Mouse (Mus musculus): ENCODE results near the gene Ccdc142. TPM values are rescaled to one million over a fixed set of nuclear protein-coding genes. Genes with fewer than 3 reads are reported as not detected.

Gene Ccdc142
- polyA plus RNA-seq, 1 experiment from 2014 or later: 1.6 TPM

- ATAC-seq (ENCODE audit: low FRiP score, low read depth): no peak
- peaks cover 93% of the 10 kb centered on the region for H3K27me3 ChIP-seq
- H3K4me1 ChIP-seq: peaks cover 43% of the 10 kb centered on the region
- H3K4me3 ChIP-seq: peak overlapping the region; percentile 23
- no peak overlapping the region for H3K27ac ChIP-seq
- peak overlapping the region; percentile 52 for H3K4me2 ChIP-seq (replicated peaks)
- H3K9ac ChIP-seq: peak overlapping the region; percentile 13
- H3K9me3 ChIP-seq: no peaks in the 10 kb centered on the region
- H3K36me3 ChIP-seq: peaks cover 4% of the 10 kb centered on the region
- WGBS: 2% methylated on average over 47 of the region's 47 CpGs
These were observed 14.0 kb upstream of the Ccdc142 start for GRCm38 (mm10) chr6:83087205-83087925.

- H3K9me3 ChIP-seq: no peaks in the 10 kb centered on the region
- peak overlapping the region; percentile 52 for H3K4me2 ChIP-seq (replicated peaks)
- WGBS: 9% methylated on average over 9 of the region's 9 CpGs
- no peak for ATAC-seq (ENCODE audit: low FRiP score, low read depth)
- no peak overlapping the region for H3K27ac ChIP-seq
- H3K4me3 ChIP-seq: peak overlapping the region; percentile 23; the same call in 1 of the 2 replicates
- H3K27me3 ChIP-seq: peaks cover 92% of the 10 kb centered on the region
- peak overlapping the region; percentile 13 for H3K9ac ChIP-seq
- peaks cover 43% of the 10 kb centered on the region for H3K4me1 ChIP-seq
- H3K36me3 ChIP-seq: no peaks in the 10 kb centered on the region
These were observed 13.5 kb upstream of the Ccdc142 start for GRCm38 (mm10) chr6:83087926-83088260.

- Histone ChIP-seq H3K27ac (no peak overlapping the region), H3K27me3 (peaks cover 46% of the 10 kb centered on the region), H3K36me3 (no peaks in the 10 kb centered on the region), H3K4me2 (replicated peaks) (no peak overlapping the region), H3K9ac (no peak overlapping the region), H3K9me3 (0 out of 2 replicates have a peak, but pooled peaks cover 3% of the 10 kb centered on the region), H3K4me3 (no peak overlapping the region), H3K4me1 (peaks cover 8% of the 10 kb centered on the region)
- WGBS: 38% methylated on average over 6 of the region's 6 CpGs
- no peak for ATAC-seq (ENCODE audit: low FRiP score, low read depth)
These were observed 8.8 kb upstream of the Ccdc142 start for GRCm38 (mm10) chr6:83092416-83093127.

GRCm38 (mm10) chr6:83095968-83096367 lies 5.4 kb upstream of the Ccdc142 start:
- 53% methylated on average over 6 of the region's 6 CpGs for WGBS
- H3K4me2 ChIP-seq (replicated peaks): no peak overlapping the region
- H3K9ac ChIP-seq: no peak overlapping the region
- H3K9me3 ChIP-seq: 0 out of 2 replicates have a peak, but pooled peaks cover 3% of the 10 kb centered on the region
- no peak for ATAC-seq (ENCODE audit: low FRiP score, low read depth)
- no peak overlapping the region for H3K4me3 ChIP-seq
- H3K4me1 ChIP-seq: no peaks in the 10 kb centered on the region; the same call in 1 of the 2 replicates
- no peaks in the 10 kb centered on the region for H3K36me3 ChIP-seq
- peaks cover 15% of the 10 kb centered on the region for H3K27me3 ChIP-seq
- no peak overlapping the region for H3K27ac ChIP-seq

- ATAC-seq (ENCODE audit: low FRiP score, low read depth): no peak
These were observed 3.0 kb upstream of the Ccdc142 start for GRCm38 (mm10) chr6:83098411-83098810.

GRCm38 (mm10) chr6:83101688-83102556 lies 521 bp downstream of the Ccdc142 start:
- WGBS: under 1% methylated on average over 74 of the region's 74 CpGs
- Histone ChIP-seq H3K4me2 (replicated peaks) (peak overlapping the region; percentile 99), H3K4me1 (peaks cover 15% of the 10 kb centered on the region), H3K9me3 (no peaks in the 10 kb centered on the region), H3K36me3 (0 out of 2 replicates have a peak, but pooled peaks cover 3% of the 10 kb centered on the region), H3K27ac (peak overlapping the region; percentile 83), H3K4me3 (peak overlapping the region; percentile 77), H3K9ac (peak overlapping the region; percentile 86), H3K27me3 (peaks cover 2% of the 10 kb centered on the region; the same call in 1 of the 2 replicates)
- ATAC-seq (ENCODE audit: low FRiP score, low read depth): peak; percentile 73

More at GRCm38 (mm10) chr6:83098411-83098810, 3.0 kb upstream of the Ccdc142 start:
- Histone ChIP-seq H3K4me1 (peaks cover 13% of the 10 kb centered on the region), H3K27ac (no peak overlapping the region), H3K9ac (no peak overlapping the region), H3K4me3 (no peak overlapping the region), H3K9me3 (0 out of 2 replicates have a peak, but pooled peaks cover 3% of the 10 kb centered on the region), H3K4me2 (replicated peaks) (no peak overlapping the region), H3K27me3 (peaks cover 2% of the 10 kb centered on the region; the same call in 1 of the 2 replicates), H3K36me3 (no peaks in the 10 kb centered on the region)
- WGBS: 53% methylated on average over 2 of the region's 2 CpGs

- Histone ChIP-seq H3K4me1 (peaks cover 23% of the 10 kb centered on the region), H3K9ac (peak overlapping the region; percentile 86; the same call in 1 of the 2 replicates), H3K4me3 (peak overlapping the region; percentile 77), H3K36me3 (peaks cover 6% of the 10 kb centered on the region; the same call in 1 of the 2 replicates), H3K27me3 (peaks cover 2% of the 10 kb centered on the region; the same call in 1 of the 2 replicates), H3K27ac (no peak overlapping the region), H3K4me2 (replicated peaks) (peak overlapping the region; percentile 99), H3K9me3 (no peaks in the 10 kb centered on the region)
- 41% methylated on average over 11 of the region's 11 CpGs for WGBS
- ATAC-seq (ENCODE audit: low FRiP score, low read depth): no peak
These were observed 1.8 kb downstream of the Ccdc142 start for GRCm38 (mm10) chr6:83103130-83103650.

- Histone ChIP-seq H3K27ac (no peak overlapping the region), H3K9ac (no peak overlapping the region), H3K4me3 (no peak overlapping the region), H3K9me3 (no peaks in the 10 kb centered on the region), H3K4me2 (replicated peaks) (no peak overlapping the region), H3K27me3 (peaks cover 2% of the 10 kb centered on the region; the same call in 1 of the 2 replicates), H3K4me1 (peaks cover 28% of the 10 kb centered on the region), H3K36me3 (peaks cover 6% of the 10 kb centered on the region; the same call in 1 of the 2 replicates)
- no peak for ATAC-seq (ENCODE audit: low FRiP score, low read depth)
- 71% methylated on average over 4 of the region's 4 CpGs for WGBS
These were observed 2.8 kb downstream of the Ccdc142 start for GRCm38 (mm10) chr6:83104158-83104557.

GRCm38 (mm10) chr6:83107566-83108400 lies 6.4 kb downstream of the Ccdc142 start:
- WGBS: 36% methylated on average over 13 of the region's 13 CpGs
- no peak overlapping the region; the same call in 1 of the 2 replicates for H3K27ac ChIP-seq
- H3K9ac ChIP-seq: peak overlapping the region; percentile 95
- peak; percentile 30; the same call in 1 of the 2 replicates for ATAC-seq (ENCODE audit: low FRiP score, low read depth)
- peak overlapping the region; percentile 86 for H3K4me2 ChIP-seq (replicated peaks)
- no peaks in the 10 kb centered on the region for H3K27me3 ChIP-seq
- H3K9me3 ChIP-seq: no peaks in the 10 kb centered on the region
- peaks cover 15% of the 10 kb centered on the region; the same call in 1 of the 2 replicates for H3K36me3 ChIP-seq
- peak overlapping the region; percentile 76 for H3K4me3 ChIP-seq
- peaks cover 31% of the 10 kb centered on the region for H3K4me1 ChIP-seq

GRCm38 (mm10) chr6:83108762-83109668 lies 7.6 kb downstream of the Ccdc142 start, which contains the start of gene Mrpl53:
Gene Mrpl53, plus strand, starts transcription at chr6:83109040.
- peak within 1 kb of the TSS; percentile 86 for H3K4me2 ChIP-seq (replicated peaks)
- H3K4me3 ChIP-seq: peak within 1 kb of the TSS; percentile 76
- no peaks in the 10 kb centered on the region for H3K27me3 ChIP-seq
- peak; percentile 83 for ATAC-seq (ENCODE audit: low FRiP score, low read depth)
- H3K9ac ChIP-seq: peak within 1 kb of the TSS; percentile 95
- peaks cover 22% of the 10 kb centered on the region for H3K4me1 ChIP-seq
- peak within 1 kb of the TSS; percentile 81 for H3K27ac ChIP-seq
- no peaks in the 10 kb centered on the region for H3K9me3 ChIP-seq
- H3K36me3 ChIP-seq: peaks cover 15% of the 10 kb centered on the region; the same call in 1 of the 2 replicates
- WGBS: under 1% methylated on average over 76 of the region's 76 CpGs

Data from limb, embryonic 13.5 days (tissue).